Mouse (Mus musculus) gastrocnemius, adult 8-10 months (tissue): ENCODE measurements around the gene Mta1. TPM values are rescaled to one million over a fixed set of nuclear protein-coding genes. Genes with fewer than 3 reads are reported as not detected.

Experiments
- DNase-seq, 2 experiments: peaks; one replicate each; pipeline ENCODE4 v3.0.0; 2022; ENCODE audit warnings: low spot score in 2 of 2
- microRNA-seq: library from miRNA; unstranded; fragments of <30 nt; microRNA quantifications from one replicate; pipeline ENCODE4 v1.2.0, GENCODE M21; 2022
- total RNA-seq, 4 experiments: library from RNA; stranded (reverse); gene quantifications; 2 replicates each; pipeline ENCODE4 v1.2.4; 2022

The Mta1 gene
- total RNA-seq, 4 experiments from 2014 or later = 38.7 to 43.3 (median 41.8) TPM

GRCm38 (mm10) chr12:113184945-113185344 lies 86.9 kb downstream of the Mta1 start:
- DNase-seq = no peak

- DNase-seq = no peak
Observed at GRCm38 (mm10) chr12:113185442-113186291, 87.6 kb downstream of the Mta1 start, which contains the start of gene Tmem121. Gene Tmem121 (plus strand): TSS chr12:113185930.

- DNase-seq = no peak
Observed at GRCm38 (mm10) chr12:113186326-113187010, 88.4 kb downstream of the Mta1 start.

Small RNA genes within 50 kb of the gene (microRNA-seq; reads per million reads assigned to microRNA genes)
- not detected for gene Gm44471

Other genes with a start within 250 kb of the Mta1 start
- not detected for gene Gpr132, start 230.1 kb upstream of the Mta1 start, total RNA-seq
- gene Jag2, start 168.5 kb upstream of the Mta1 start, total RNA-seq = 10 to 100 TPM; 22.3 to 31.0 (median 26.7) TPM
- 1 to 10 TPM; 5.2 to 8.8 (median 7.5) TPM for gene Nudt14, start 156.2 kb upstream of the Mta1 start, total RNA-seq
- gene Btbd6, start 121.8 kb upstream of the Mta1 start, total RNA-seq = 10 to 100 TPM; 18.6 to 23.6 (median 21.7) TPM
- gene Brf1, start 97.6 kb upstream of the Mta1 start, total RNA-seq = 10 to 100 TPM; 13.8 to 18.9 (median 18.4) TPM
- 10 to 100 TPM; 32.6 to 36.9 (median 36.3) TPM for gene Pacs2, start 83.8 kb upstream of the Mta1 start, total RNA-seq
- not detected for gene Tex22, start 23.8 kb upstream of the Mta1 start, total RNA-seq
- gene Crip2, start 42.0 kb downstream of the Mta1 start, total RNA-seq = 10 to 100 TPM; 22.0 to 27.4 (median 24.3) TPM
- gene Crip1, start 48.0 kb downstream of the Mta1 start, total RNA-seq = 10 to 100 TPM; 53.0 to 78.6 (median 58.5) TPM
- gene Tedc1, start 58.1 kb downstream of the Mta1 start, total RNA-seq = under 1 TPM in 1 of 4 experiments, not detected in 3; 0.22 TPM
- not detected for gene Tmem121, start 87.7 kb downstream of the Mta1 start, total RNA-seq